ENCODE assay signal across 8 mouse cellular contexts in genomic region chr5:115534290-115534731, GRCm38 (mm10). TPM values are rescaled to one million over a fixed set of nuclear protein-coding genes. Genes with fewer than 3 reads are reported as not detected.
DNase-seq lines count a peak whose midpoint lies in the region; ATAC-seq lines count a peak whose summit lies in the region.

No protein-coding gene starts in this region.

- no peaks in the 10 kb centered on the region for H3K36me3 ChIP-seq in embryonic facial prominence, embryonic 15.5 days
- no peaks in the 10 kb centered on the region for H3K36me3 ChIP-seq in intestine, embryonic 16.5 days (ENCODE audit: control insufficient read depth, insufficient read depth, low read length)
- no peaks in the 10 kb centered on the region for H3K36me3 ChIP-seq in midbrain, embryonic 11.5 days (ENCODE audit: control insufficient read depth, insufficient read depth, low read length)

- no peak overlapping the region for H3K9ac ChIP-seq in embryonic facial prominence, embryonic 15.5 days
- peak overlapping the region; percentile 58 for H3K9ac ChIP-seq in intestine, embryonic 16.5 days (ENCODE audit: low read depth, low read length)
- H3K9ac ChIP-seq in midbrain, embryonic 11.5 days (ENCODE audit: low read length) = no peak overlapping the region

- DNase-seq in urinary bladder, postnatal 14 days (ENCODE audit: low spot score) = peak; percentile 70
- DNase-seq in urinary bladder, adult 2 months (ENCODE audit: low spot score) = no peak
- DNase-seq in lung, postnatal 10 days = peak; percentile 51
- DNase-seq in right cerebral cortex, postnatal 10 days (ENCODE audit: low spot score in 2 of 2) = no peak
- DNase-seq in midbrain, embryonic 11.5 days (ENCODE audit: low spot score, missing footprints) = no peak
- no peak for DNase-seq in right cerebral cortex, postnatal 36 days (ENCODE audit: low spot score in 2 of 2)

- H3K27ac ChIP-seq in embryonic facial prominence, embryonic 15.5 days (replicated peaks) = peak overlapping the region; percentile 45
- H3K27ac ChIP-seq in intestine, embryonic 16.5 days (ENCODE audit: low read length) = peak overlapping the region; percentile 80
- no peak overlapping the region for H3K27ac ChIP-seq in midbrain, embryonic 11.5 days (ENCODE audit: low read depth, low read length)

- WGBS in embryonic facial prominence, embryonic 15.5 days = 11% methylated on average over 16 of the region's 16 CpGs
- 23% methylated on average over 16 of the region's 16 CpGs for WGBS in intestine, embryonic 16.5 days
- 21% methylated on average over 16 of the region's 16 CpGs for WGBS in midbrain, embryonic 11.5 days

- ATAC-seq in embryonic facial prominence, embryonic 15.5 days (ENCODE audit: insufficient number of reproducible peaks, low FRiP score, low TSS enrichment, low read depth) = no peak
- ATAC-seq in intestine, embryonic 16.5 days = no peak
- ATAC-seq in midbrain, embryonic 11.5 days (ENCODE audit: low FRiP score) = no peak

- H3K4me2 ChIP-seq in embryonic facial prominence, embryonic 15.5 days (replicated peaks) = peak overlapping the region; percentile 26; the same call in 1 of the 2 replicates
- peak overlapping the region; percentile 39 for H3K4me2 ChIP-seq in intestine, embryonic 16.5 days (ENCODE audit: low read depth, low read length)
- H3K4me2 ChIP-seq in midbrain, embryonic 11.5 days = no peak overlapping the region

- no peak overlapping the region for H3K4me3 ChIP-seq in embryonic facial prominence, embryonic 15.5 days (replicated peaks)
- H3K4me3 ChIP-seq in intestine, embryonic 16.5 days (ENCODE audit: low read length) = no peak overlapping the region
- H3K4me3 ChIP-seq in midbrain, embryonic 11.5 days (ENCODE audit: low read depth, low read length) = no peak overlapping the region

- no peaks in the 10 kb centered on the region for H3K9me3 ChIP-seq in embryonic facial prominence, embryonic 15.5 days (replicated peaks)
- no peaks in the 10 kb centered on the region for H3K9me3 ChIP-seq in intestine, embryonic 16.5 days (ENCODE audit: control insufficient read depth, low read length)
- no peaks in the 10 kb centered on the region for H3K9me3 ChIP-seq in midbrain, embryonic 11.5 days (ENCODE audit: control insufficient read depth, low read length)

- no peaks in the 10 kb centered on the region for H3K27me3 ChIP-seq in embryonic facial prominence, embryonic 15.5 days
- no peaks in the 10 kb centered on the region for H3K27me3 ChIP-seq in intestine, embryonic 16.5 days (replicated peaks; ENCODE audit: control insufficient read depth, insufficient read depth, low read length)
- no peaks in the 10 kb centered on the region for H3K27me3 ChIP-seq in midbrain, embryonic 11.5 days (ENCODE audit: control insufficient read depth, insufficient read depth, low read length)

- H3K4me1 ChIP-seq in embryonic facial prominence, embryonic 15.5 days = peaks cover 83% of the 10 kb centered on the region
- H3K4me1 ChIP-seq in intestine, embryonic 16.5 days (ENCODE audit: control insufficient read depth, insufficient read depth, low read length) = peaks cover 83% of the 10 kb centered on the region
- H3K4me1 ChIP-seq in midbrain, embryonic 11.5 days (ENCODE audit: control insufficient read depth, insufficient read depth, low read length) = peaks cover 7% of the 10 kb centered on the region

RNA-seq across cellular contexts. Expression of gene Rplp0, which starts 25.0 kb away (rescaled TPM):
- polyA plus RNA-seq in urinary bladder, adult 2 months (2012; rRNA removed) = 2,459 and 2,490 TPM in 2 replicates
- polyA plus RNA-seq in embryonic facial prominence, embryonic 15.5 days (2015; fragmentation: Nextera tagmentation; extraction: Ambion mirVana) = 1,780 and 1,815 TPM in 2 replicates
- 1,506 and 1,615 TPM in 2 replicates for polyA plus RNA-seq in intestine, embryonic 16.5 days (2015; fragmentation: Nextera tagmentation; extraction: Ambion mirVana)
- polyA plus RNA-seq in midbrain, embryonic 11.5 days (2014; fragmentation: Nextera tagmentation; extraction: Ambion mirVana) = 1,161 and 1,182 TPM in 2 replicates

RNA-seq across cellular contexts. Expression of gene Pxn, which starts 27.8 kb away (rescaled TPM):
- polyA plus RNA-seq in urinary bladder, adult 2 months (2012; rRNA removed) = 68.7 and 73.4 TPM in 2 replicates
- 51.5 and 52.8 TPM in 2 replicates for polyA plus RNA-seq in embryonic facial prominence, embryonic 15.5 days (2015; fragmentation: Nextera tagmentation; extraction: Ambion mirVana)
- 71.9 and 88.2 TPM in 2 replicates for polyA plus RNA-seq in intestine, embryonic 16.5 days (2015; fragmentation: Nextera tagmentation; extraction: Ambion mirVana)
- polyA plus RNA-seq in midbrain, embryonic 11.5 days (2014; fragmentation: Nextera tagmentation; extraction: Ambion mirVana) = 7.3 and 7.7 TPM in 2 replicates

RNA-seq across cellular contexts. Expression of gene Gcn1l1, which starts 30.7 kb away (rescaled TPM):
- 17.8 and 26.4 TPM in 2 replicates for polyA plus RNA-seq in urinary bladder, adult 2 months (2012; rRNA removed)
- 36.2 and 36.4 TPM in 2 replicates for polyA plus RNA-seq in embryonic facial prominence, embryonic 15.5 days (2015; fragmentation: Nextera tagmentation; extraction: Ambion mirVana)
- polyA plus RNA-seq in intestine, embryonic 16.5 days (2015; fragmentation: Nextera tagmentation; extraction: Ambion mirVana) = 25.5 and 26.3 TPM in 2 replicates
- polyA plus RNA-seq in midbrain, embryonic 11.5 days (2014; fragmentation: Nextera tagmentation; extraction: Ambion mirVana) = 27.6 and 32.2 TPM in 2 replicates

RNA-seq across cellular contexts. Expression of gene Sirt4, which starts 49.8 kb away (rescaled TPM):
- 56.1 and 75.8 TPM in 2 replicates for polyA plus RNA-seq in urinary bladder, adult 2 months (2012; rRNA removed)
- 29.2 and 32.8 TPM in 2 replicates for polyA plus RNA-seq in embryonic facial prominence, embryonic 15.5 days (2015; fragmentation: Nextera tagmentation; extraction: Ambion mirVana)
- 20.4 and 23.1 TPM in 2 replicates for polyA plus RNA-seq in intestine, embryonic 16.5 days (2015; fragmentation: Nextera tagmentation; extraction: Ambion mirVana)
- 16.2 and 18.9 TPM in 2 replicates for polyA plus RNA-seq in midbrain, embryonic 11.5 days (2014; fragmentation: Nextera tagmentation; extraction: Ambion mirVana)

Comparison
In these comparisons a context has a peak if more than half of its experiments do, and no peak if none do; other contexts are left out.
1. DNase-seq: peak in urinary bladder, postnatal 14 days (single experiment) and lung, postnatal 10 days (single experiment); none in urinary bladder, adult 2 months (single experiment), right cerebral cortex, postnatal 10 days (0 of 2), midbrain, embryonic 11.5 days (single experiment) and right cerebral cortex, postnatal 36 days (0 of 2).